Mouse (Mus musculus) MN1 (cell line): ENCODE data around the gene BC030867.
A peak's percentile ranks its signal among the peaks of the same experiment; 100 is the strongest.

Experiments used
- DNase-seq: peaks from one replicate; pipeline ENCODE4 v3.0.0-alpha.2; 2016; ENCODE audit warnings: low spot score

Gene BC030867

GRCm38 (mm10) chr11:102290141-102290540 is 41.5 kb downstream of the BC030867 start:
- no peak for DNase-seq

DNA sequence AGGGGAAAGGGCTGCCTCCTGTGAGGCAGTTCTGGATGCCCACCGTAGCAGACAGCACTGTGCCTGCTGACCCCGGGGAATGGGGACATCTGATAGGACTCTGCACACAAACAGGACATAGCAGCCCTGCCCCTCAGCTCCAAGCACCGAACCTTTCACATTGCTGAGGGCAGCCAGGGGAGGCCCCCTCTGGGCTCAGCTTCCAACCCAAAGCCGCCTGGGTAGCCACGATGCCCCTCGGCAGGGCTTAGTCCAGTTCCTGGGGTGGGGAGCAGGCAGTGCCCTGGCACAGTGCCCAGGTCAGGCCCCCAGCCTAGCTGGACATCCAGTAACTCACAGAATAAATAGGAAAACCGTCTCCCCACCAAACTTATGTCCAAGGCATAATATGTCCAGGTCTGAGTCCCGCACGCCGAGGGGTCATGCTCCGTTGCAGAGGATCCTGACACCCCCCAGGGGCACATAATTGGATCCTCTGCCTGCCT is 42.4 kb downstream of the BC030867 start:
- DNase-seq, result no peak

DNA sequence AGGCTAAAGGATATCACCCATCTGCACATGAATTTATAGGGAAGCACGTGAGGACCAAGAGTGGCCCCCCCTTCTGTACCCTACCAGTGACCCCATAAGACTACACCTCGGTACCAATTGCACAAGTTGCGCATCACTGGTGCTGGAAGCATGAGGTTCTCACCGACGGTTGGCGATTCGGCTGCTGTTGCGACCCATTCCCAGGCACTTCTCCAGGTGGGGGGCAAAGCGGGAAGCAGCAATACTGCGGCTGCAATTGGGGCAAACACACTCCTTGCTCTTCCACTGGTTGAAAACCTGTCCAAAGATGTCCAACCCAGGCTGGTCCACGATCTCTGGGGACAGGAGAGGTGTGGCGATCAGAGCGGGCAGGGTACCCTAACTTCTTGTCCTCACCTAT is 45.3 kb downstream of the BC030867 start:
- DNase-seq, result no peak

- DNase-seq, result no peak
These were observed 45.7 kb downstream of the BC030867 start for GRCm38 (mm10) chr11:102294416-102294815.

- peak; percentile 57 for DNase-seq
These were observed 46.4 kb downstream of the BC030867 start for GRCm38 (mm10) chr11:102294887-102295597.

DNA sequence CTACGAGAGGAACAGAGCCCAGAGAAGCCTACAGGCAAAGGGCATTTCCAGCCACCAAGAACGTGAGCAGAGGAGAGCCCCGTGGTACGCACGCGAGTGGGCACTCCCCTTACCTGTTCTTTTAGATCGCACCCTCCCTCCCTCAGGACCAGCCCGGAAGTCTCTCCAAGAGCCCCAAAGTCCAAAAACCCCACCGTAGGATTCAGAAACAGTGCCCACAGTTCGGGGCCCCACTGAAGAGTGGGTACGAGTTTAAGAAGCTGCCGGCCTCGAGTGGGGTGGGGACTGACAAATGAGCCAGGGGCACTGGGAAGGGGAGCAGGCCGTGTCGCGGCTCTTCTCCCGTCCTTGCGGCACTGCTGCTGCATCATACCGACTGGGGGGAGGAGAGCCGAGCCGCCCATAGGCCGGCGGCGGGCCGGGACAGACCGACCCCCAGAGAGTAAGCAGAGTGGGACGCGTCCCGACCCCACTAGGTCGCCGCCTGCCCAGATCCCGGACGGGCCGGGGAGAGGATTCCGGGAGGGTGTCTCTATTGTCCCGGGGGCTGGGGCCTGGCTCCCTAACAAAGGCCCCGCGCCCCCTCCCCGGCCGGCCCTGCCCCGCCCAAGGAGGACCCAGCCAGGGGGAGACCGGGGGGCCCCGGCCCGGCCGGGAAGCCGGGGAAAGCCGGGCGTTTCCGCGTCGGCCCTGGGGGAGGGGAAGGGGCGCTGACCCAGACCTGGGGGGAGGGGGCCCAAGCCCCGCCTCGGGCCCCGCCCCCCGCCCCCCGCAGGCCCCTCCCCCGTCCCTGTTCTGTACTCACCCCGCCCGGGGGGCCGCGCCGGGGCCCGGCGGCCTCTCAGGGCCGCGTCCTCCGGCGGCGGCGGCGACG is 47.2 kb downstream of the BC030867 start:
- DNase-seq, result peak; percentile 62

DNA sequence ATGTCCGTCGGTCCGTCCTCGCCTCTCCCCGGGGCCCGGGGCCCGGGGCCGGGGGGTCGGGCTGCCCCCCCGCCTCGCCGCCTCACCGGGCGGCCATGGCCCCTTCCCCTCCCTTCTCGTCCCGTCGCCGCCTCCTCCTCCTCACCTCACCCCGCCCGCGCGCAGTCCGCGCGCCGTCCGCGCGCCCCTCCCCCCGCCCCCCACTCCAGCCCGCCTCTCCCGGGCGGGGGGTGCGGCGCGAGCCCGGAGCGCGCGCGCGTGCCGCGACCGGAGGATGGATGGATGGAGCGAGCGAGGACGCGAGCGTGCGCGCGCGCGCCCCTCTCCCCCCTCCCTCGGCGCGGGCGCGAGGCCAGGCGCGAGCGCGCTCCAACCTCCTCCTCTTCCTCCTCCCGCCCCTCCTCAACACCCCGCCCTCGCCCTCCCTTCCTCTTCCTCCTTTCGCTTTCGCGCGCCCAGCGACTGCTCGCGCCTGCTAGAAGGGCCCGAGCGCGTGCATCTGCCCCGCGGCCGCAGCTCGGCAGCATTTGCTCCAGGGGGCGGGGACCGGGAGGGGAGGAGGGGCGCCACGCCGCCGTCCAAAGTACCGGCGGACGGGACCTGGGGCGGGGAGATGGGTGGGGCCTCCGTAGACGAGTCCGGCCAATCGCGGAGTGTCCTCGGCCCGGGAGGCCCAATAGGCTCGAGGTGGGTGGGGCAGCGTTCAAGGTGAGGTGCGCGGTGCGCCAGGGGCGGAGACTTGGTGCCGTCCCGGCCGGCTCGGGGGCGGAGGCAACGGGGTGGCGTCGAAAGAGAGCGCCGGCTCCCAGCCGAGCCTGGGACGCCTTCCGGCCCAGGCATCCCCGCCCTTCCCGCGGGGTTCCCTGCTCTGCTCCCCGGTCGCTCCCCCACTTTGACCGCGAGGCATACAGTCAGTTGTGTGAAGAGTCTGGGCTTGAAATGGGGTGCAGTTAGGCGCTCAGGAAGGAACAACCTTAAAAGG is 48.1 kb downstream of the BC030867 start, which contains the start of gene Atxn7l3:
TSS of gene Atxn7l3 (minus strand) at position 141 of the 982 bp plus-strand sequence.
- peak; percentile 98 for DNase-seq

DNA sequence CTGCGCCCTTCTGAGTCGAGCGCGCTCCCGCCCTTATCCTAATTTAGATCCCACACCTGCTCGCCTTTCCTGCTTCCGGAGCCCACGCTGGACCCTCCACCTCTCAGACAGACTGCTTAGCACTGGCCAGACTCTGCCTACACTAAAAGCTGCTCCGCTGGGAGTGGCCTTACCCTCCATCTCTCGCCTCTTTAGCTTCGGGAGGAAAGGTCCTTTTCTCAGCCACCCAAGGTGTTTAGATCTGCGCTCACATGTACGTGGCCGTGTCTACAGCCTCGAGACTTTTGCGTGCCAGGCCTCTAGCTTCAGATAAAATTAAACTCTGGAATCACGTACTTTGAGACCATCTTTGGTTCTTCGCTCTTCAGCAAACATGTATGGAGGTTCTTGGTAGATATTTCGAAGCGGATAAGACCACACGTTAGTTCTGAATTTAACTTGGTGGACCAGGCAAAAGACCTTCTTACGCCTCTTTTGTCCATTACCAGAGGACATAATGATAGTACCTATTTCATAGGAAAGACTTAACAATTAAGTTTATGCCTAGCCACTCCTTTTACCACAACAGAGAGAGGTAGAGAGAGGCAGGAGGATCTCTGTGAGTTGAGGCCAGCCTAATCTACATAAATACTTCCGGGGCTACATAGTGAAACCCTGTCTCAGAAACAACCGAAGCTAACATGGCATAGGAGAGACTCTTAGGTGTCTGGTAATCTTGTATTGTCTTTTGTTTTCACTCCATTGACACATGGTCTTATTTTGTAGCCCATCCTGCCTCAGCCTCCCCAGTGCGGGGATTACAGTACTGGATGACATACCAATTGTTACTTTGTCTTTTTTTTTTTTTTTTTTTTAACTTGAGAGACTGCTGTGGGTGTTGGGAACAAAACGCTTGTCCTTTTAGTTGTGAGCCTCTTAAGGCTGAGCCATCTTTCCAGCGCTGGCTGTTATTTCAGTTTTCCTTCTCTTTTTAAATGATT is 49.2 kb downstream of the BC030867 start:
- peak; percentile 57 for DNase-seq

GRCm38 (mm10) chr11:102299839-102300238 is 51.2 kb downstream of the BC030867 start:
- DNase-seq, result peak; percentile 61

GRCm38 (mm10) chr11:102304141-102304540 is 55.5 kb downstream of the BC030867 start:
- DNase-seq, result no peak

DNA sequence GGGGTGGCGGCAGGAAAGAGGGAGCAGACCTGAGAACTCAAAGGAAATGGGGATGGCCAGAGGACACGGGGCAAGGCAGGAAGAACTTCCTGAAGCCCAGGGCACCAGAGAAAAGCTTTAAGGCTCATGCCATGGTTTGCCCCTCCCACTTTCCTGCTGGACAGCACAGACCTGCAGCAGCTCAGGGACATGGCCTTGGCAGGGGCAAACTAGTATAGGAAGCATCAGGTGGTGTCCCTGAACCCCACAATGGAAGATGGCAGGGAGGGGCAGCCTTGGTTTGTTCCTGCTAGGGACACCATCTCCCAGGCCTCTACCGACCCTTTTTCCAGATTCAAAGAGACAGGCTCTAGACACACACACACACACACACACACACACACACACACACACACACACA is 56.7 kb downstream of the BC030867 start:
- DNase-seq, result no peak

GRCm38 (mm10) chr11:102308104-102308503 is 59.4 kb downstream of the BC030867 start:
- DNase-seq, result no peak

GRCm38 (mm10) chr11:102308979-102309378 is 60.3 kb downstream of the BC030867 start:
- DNase-seq, result peak; percentile 96

GRCm38 (mm10) chr11:102309821-102310617 is 61.3 kb downstream of the BC030867 start:
- DNase-seq, result no peak

DNA sequence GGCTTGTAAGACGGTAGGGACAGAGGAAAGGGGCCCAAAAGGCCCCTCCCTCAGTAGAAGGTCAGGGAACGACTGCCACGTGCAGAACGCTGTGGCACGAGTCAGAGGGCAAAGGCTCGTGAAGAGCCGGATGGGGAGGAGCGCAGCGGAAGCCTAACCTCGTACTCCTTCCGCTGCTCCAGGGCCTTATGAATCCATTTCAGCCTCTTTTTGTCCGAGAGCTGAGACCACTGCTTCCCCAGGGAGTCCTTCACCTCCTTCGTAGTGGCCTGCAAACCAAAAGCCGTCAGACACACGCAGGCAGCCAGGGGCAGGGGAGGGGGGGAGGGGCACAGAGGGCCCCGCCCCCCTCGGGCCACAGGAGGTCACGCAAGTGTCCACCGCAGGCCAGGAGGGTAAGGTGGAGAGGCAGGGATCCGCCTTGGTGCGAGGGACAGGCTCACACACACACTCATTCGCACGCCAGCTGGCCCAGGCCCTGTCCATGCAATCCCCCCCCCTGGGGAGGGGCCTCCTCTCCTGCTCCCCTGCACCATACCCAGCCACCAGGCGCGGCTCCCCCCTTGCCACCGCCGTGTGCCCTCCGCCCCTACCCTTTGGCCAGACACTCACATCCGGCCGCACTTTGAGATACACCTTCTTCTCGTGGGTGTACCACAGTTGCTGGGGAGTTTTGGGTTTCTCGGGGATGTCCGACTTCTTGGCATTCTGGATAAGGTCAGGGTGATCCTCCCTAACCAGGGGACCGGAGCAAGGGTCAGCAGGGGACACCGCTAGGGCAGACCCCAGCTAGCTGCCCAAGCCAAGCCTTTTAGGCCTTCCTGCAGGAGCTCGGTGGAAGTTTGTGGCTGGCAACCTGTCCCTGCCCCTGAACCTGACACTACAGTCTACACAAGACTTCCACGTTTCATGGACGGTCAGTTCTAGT is 62.4 kb downstream of the BC030867 start:
- peak; percentile 48 for DNase-seq

DNA sequence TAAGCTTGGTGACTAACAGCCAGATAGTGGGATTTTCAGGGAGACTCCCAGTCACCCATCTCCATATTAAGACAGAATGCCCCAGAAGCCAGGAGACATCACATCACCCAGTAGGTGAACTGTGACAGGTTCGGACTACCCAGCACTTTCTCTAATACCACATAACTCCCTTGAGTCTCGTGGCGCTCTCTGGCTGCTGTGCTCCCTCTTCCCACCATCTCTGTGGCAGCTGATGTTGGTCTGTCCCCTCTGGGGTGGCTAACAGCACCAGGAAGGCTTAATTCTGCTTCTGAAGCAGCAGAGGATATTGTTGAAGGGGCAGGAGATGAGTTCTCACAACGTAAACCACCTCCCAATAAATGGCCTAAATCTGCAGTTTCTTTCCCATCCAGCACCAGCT is 63.3 kb downstream of the BC030867 start:
- DNase-seq, result no peak

GRCm38 (mm10) chr11:102312586-102312985 is 63.9 kb downstream of the BC030867 start:
- no peak for DNase-seq

DNA sequence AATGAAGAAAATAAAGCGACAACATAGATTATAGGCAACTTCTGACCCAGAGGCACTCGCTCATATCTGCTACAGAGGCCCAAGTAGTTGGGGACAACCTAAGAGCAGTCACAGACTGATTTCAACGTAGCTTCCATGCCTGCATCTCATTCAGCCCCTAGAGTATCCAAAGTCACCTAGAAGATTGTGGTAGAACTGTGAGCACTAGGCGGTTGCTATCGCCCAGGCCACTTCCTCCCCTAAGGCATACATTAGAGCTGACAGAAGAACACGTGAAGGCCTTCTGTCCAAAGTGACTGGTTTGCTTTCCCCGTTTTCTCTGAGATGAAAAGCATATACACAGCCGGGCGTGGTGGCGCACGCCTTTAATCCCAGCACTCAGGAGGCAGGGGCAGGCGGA is 65.6 kb downstream of the BC030867 start:
- no peak for DNase-seq
